Mouse (Mus musculus) left cerebral cortex, postnatal 14 days (tissue): ENCODE measurements around the gene Pax6. TPM values are rescaled to one million over a fixed set of nuclear protein-coding genes. Genes with fewer than 3 reads are reported as not detected.

Source experiments
- DNase-seq, 2 experiments: peaks; one replicate each; pipeline ENCODE4 v3.0.0; 2021 to 2022; ENCODE audit warnings: low spot score in 2 of 2, mixed read lengths in 1 of 2
- intact Hi-C: fragments of 180-260 bp; cut with DNase I; formaldehyde crosslinking; loops from one replicate; pipeline ENCODE4 v1.15.1; 2025
- total RNA-seq, 2 experiments: library from RNA; stranded (reverse); gene quantifications; 2 replicates each; pipeline ENCODE4 v1.2.3; 2021

The Pax6 gene
- total RNA-seq, 2 experiments from 2014 or later: 5.2 to 8.1 TPM

DNA sequence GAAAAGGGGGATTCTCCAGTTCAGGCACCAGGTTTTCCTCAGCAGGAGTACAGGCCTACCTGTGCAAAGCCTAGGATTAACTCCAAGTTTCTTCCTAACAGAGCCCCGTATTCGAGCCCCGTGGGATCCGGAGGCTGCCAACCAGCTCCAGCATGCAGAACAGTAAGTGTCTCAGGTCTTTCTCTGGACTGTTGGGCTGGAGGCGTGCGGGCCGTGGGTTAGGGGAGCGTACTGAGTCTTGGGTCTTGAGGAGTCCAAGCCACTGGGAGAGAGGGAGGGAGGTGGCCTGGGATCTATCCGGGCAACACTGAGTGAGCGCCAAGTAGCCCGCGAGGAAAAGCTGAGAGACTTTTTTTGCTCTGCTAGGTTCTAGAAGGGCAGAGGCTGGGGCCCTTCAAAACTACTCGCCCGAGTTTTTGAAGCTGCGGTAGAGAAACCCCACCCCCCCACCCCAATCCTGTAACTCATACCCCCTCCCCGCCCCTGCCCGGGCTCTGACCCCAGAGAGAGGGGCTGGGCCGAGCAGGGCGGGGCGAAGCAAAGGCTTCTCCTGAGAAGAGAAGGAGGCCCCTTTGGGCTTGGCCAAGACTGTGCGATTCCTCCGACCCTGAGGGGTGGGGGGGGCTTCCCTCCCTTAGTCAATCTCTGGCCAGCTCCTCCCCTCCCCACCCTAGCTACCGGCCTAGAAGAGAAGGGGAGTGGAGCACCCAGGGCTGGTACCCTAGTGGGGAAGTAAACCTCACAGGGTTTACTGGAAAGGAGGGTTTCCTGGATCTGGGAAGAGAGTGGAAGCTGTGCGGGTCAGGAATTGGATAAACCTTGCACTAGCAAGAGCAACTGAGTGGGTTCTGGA is 11.7 kb downstream of the Pax6 start:
- DNase-seq: no peak
- intact Hi-C loops: loop anchor here (10.0 kb wide), 1 partner anchor 514 kb away; no protein-coding TSS in a partner anchor

GRCm38 (mm10) chr2:105680999-105681710 is 12.5 kb downstream of the Pax6 start:
- no peak for DNase-seq

GRCm38 (mm10) chr2:105682011-105682501 is 13.4 kb downstream of the Pax6 start:
- intact Hi-C loops: loop anchor here (10.0 kb wide), 1 partner anchor 513 kb away; no protein-coding TSS in a partner anchor
- DNase-seq: no peak

More at GRCm38 (mm10) chr2:105680999-105681710, 12.5 kb downstream of the Pax6 start:
- intact Hi-C loops: loop anchor here (10.0 kb wide), 1 partner anchor 514 kb away; no protein-coding TSS in a partner anchor

DNA sequence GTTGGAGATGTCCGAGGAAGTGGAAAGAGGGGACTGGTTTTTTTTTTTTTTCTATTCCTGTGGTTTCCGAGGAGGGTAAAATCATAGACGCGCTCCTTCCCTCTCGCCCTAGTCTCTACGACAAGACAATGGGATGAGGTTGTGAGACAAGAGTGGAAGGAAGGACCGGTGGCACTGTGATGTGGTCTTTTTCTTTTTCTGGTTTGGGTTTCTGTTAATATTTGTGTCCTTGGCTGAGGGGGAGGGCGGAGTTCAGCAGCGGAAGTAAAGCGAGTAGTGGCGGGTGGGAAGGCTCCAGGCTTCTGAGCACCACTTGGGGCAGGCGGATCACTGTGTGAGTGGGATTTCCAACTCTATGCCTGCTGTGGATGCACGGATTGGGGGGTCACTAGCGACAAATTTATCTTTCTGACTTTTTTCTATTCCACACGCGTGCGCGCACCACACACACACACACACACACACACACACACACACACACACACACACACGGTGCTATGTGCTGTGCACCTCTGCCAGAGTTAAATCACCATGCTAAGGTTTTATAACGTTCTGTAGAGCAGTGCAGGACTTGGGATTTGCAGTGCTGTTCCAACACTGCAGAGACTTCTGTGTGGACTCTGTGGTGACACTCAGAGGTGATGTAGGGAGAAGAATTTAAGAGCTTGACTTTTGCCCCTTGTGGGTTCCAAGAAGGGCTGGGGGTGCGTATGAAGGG is 14.1 kb downstream of the Pax6 start:
- DNase-seq: no peak
- intact Hi-C loops: loop anchor here (10.0 kb wide), 1 partner anchor 512 kb away; no protein-coding TSS in a partner anchor

DNA sequence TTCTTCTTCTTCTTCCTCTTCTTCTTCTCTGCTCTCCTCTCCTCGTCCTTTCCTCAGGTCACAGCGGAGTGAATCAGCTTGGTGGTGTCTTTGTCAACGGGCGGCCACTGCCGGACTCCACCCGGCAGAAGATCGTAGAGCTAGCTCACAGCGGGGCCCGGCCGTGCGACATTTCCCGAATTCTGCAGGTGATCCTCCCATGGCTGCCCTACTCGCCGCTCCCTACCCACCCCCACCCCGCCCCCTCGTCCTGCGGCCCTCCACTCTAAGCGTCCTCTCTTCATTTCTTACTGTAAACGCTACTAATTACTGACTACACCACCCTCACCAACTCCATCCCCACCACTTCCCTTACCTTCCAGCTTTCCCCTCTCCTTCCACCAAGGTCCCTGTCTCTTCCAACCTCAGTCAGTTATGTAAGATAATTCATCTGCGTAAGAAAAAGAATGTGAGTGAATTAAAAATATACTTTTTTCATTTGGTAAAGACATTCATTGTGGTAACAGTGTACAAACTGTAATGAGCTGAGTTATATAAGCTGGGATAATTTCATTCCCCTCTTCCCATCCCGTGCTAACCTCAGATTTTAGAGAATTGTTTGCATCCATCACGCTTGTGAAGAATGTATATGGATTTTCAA is 15.2 kb downstream of the Pax6 start:
- intact Hi-C loops: loop anchor here (10.0 kb wide), 1 partner anchor 511 kb away; no protein-coding TSS in a partner anchor
- DNase-seq: no peak

- DNase-seq: no peak
- intact Hi-C loops: loop anchor here (5.0 to 10.0 kb wide), 2 partner anchors 510 to 558 kb away; partner anchors contain the start of gene Wt1
These were observed 16.4 kb downstream of the Pax6 start for GRCm38 (mm10) chr2:105684991-105685650.

DNA sequence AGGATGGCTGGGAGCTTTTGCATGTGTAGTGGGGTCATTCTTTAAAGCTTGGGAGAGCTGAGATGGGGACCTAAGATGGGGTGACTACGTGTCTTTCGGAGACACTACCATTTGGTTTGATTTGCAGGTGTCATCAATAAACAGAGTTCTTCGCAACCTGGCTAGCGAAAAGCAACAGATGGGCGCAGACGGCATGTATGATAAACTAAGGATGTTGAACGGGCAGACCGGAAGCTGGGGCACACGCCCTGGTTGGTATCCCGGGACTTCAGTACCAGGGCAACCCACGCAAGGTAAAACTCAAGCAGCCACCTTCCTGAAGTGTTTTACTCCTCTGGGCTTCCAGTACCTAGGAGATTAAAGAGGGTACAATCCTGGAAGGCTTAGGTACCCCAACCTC is 17.0 kb downstream of the Pax6 start:
- intact Hi-C loops: loop anchor here (5.0 to 10.0 kb wide), 2 partner anchors 509 to 558 kb away; partner anchors contain the start of gene Wt1
- DNase-seq: no peak

DNA sequence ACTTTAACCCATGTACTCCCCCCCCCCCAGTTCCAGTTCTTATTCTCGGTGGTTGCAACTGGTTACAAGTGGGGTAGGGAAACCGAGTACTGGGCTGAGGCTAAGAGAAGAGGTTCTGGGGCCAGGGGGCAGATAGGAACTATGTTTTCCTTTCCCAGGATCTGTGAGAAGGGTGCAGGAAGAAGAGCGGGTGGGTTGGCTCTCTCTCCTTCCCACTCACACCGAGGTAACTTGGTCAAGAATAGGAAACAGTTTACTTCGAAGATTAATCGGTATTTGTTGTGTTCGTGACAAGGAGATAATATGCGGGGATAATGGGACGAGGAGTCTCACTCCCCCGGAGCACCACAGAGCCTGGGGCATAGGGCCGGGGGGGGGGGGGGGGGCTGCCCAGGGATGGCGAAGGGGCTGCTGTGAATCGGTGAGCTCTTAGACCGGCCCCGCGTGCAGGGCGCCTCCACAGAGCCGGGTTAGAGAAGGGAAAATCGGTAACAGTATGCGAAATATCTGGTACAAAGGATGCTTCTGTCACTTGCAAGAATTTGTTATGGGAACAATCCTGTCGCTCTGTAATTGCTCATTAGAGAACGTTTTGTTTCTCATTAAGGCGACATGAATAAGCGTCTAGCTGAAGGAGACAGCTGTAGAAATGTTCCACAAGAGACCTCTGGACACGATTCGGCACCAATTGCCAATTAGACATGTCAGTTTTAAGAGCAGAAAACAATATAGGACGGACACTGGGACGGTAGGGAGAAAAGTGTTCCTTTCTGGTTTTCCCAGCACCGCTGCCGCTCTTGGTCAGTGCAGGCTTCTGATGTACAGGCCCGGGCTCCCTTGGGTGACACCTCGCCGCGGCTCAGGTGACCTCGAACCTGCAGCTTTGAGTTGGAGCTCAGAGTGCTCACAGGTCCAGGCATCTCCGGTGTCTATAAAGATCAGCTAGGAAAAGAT is 17.9 kb downstream of the Pax6 start:
- no peak for DNase-seq
- intact Hi-C loops: loop anchor here (5.0 to 10.0 kb wide), 2 partner anchors 508 to 559 kb away; partner anchors contain the start of gene Wt1

DNA sequence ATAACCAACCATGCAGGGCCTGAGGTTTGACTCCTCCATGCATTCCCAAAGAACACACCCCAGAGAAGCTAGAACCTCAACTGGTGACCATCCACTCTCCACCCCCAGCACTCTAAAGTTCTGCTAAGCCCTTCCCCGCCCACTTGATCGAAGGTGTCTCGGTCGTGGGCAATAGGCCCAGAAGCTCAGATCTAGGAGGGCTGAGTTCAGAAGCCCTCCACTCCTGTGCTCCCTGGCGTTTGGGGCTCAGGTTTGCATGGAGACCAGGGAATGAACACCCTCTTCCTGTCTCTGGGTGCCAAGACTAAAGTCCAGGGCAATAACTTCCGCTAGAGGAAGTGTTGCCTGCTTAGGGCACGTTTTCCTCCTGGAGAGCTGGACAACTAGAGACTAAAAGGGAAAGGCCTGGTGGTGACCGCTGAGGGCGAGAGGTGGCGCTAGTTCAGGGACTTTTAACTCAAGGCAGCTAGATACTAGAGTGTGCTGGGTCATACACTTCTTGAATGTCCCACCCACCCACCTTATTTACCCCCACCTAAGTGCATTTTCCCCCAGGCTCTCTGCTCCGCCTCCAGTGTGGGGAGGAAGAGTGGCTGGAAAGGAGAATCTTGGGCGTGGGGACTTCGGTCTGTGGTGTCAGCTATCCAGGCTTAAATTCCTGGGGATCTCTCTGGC is 18.8 kb downstream of the Pax6 start:
- intact Hi-C loops: loop anchor here (5.0 to 10.0 kb wide), 2 partner anchors 507 to 560 kb away; partner anchors contain the start of gene Wt1
- peak in 1 of 2 experiments; percentile 38 for DNase-seq

GRCm38 (mm10) chr2:105688011-105688410 is 19.3 kb downstream of the Pax6 start:
- intact Hi-C loops: loop anchor here (5.0 to 10.0 kb wide), 2 partner anchors 507 to 561 kb away; partner anchors contain the start of gene Wt1
- no peak for DNase-seq

GRCm38 (mm10) chr2:105688436-105689303 is 20.0 kb downstream of the Pax6 start:
- intact Hi-C loops: loop anchor here (5.0 to 10.0 kb wide), 2 partner anchors 506 to 561 kb away; partner anchors contain the start of gene Wt1
- DNase-seq: no peak

DNA sequence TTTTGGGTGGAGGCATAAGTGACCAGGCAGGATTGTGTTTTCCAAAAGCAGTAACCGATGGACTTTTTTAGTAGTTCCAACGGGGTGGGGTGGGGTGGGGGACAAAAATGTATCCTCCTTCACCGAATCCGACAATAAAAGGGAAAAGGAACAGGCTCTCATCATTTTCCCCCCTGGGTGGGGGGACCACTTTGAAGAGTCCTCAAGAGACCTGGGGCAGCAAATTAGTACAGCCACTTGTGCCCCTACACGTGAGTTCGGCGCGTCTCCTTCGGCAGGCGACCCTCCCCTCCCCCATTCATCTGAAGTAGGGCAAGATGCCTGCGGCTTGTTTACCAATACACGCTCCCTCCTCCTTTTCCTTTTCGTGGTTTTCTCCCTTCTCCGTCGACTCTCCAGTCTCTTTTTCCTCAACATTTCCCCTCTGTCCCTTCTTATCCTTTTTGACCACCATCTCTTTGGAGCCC is 20.6 kb downstream of the Pax6 start:
- no peak for DNase-seq
- intact Hi-C loops: loop anchor here (5.0 to 10.0 kb wide), 2 partner anchors 505 to 562 kb away; partner anchors contain the start of gene Wt1

GRCm38 (mm10) chr2:105689771-105690639 is 21.3 kb downstream of the Pax6 start:
- intact Hi-C loops: loop anchor here (5.0 to 10.0 kb wide), 2 partner anchors 505 to 563 kb away; partner anchors contain the start of gene Wt1
- DNase-seq: no peak

- intact Hi-C loops: no loop called here
- DNase-seq: no peak
These were observed 22.6 kb downstream of the Pax6 start for GRCm38 (mm10) chr2:105691296-105691695.
